Comparison of ENCODE assay signal across 8 mouse cellular contexts in the genomic region with DNA sequence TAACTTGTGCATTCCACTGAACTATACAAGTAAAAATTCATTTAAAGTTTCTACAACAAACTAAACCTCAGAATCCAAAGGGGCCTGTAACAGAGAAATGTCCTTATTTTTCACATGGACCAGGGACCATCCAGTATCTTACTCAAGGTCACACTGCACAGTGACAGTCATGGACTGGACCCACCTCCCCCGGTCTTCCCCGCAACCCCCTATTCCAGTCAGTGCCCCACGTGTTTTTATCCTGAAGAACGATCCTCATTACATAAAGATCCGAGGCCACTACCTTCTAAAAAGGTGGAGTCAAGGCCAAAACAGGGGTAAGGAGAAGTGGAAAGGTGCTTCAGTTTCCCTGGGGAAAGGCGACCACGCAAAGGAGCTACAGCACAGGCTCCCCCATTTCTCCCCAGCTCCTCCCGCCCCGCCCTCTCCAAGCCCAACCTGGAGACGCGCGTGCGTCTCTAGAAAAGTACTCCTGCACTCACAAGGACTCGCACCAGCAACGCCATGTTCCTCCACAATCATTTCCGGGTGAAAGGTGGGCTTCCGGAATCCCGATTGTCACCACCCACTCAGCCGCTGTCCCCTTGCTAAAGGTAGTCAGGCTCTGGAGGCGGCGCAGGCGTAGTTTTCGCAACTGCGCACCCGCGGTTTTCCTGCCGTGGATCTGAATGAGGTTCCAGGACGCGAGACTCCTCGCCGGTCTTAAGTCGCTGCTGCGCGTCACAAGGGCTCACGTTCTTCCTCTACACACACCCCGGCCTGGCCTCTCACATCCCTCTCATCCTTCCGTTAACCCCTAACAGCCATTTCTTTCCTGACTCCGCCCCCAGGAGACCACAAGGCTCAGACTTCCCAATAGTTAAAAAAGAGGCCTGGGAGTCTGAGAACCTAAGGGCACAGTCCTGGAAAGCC. TPM values are rescaled to one million over a fixed set of nuclear protein-coding genes. Genes with fewer than 3 reads are reported as not detected.
A peak's percentile ranks its signal among the peaks of the same experiment; 100 is the strongest.
DNase-seq lines count a peak whose midpoint lies in the region; ATAC-seq and TF ChIP-seq lines count a peak whose summit lies in the region.

A gene (minus strand): TSS at position 780 of the 912 bp plus-strand sequence.

- peak within 1 kb of the TSS; percentile 60 for H3K9ac ChIP-seq in hindbrain, postnatal 0 days (replicated peaks; ENCODE audit: low read length)

- peak; percentile 97 for ATAC-seq in hindbrain, postnatal 0 days
- ATAC-seq in megakaryocyte, adult 5-6 weeks (ENCODE audit: poor library complexity, severe bottlenecking) = peak; percentile 98

- TF ChIP-seq CTCF in gastrocnemius, adult 2 months (IDR thresholded peaks at IDR 0.05) = no peak
- no peak for TF ChIP-seq CTCF in hindbrain, postnatal 0 days (IDR thresholded peaks at IDR 0.05; ENCODE audit: low read depth)
- no peak for TF ChIP-seq CTCF in left cerebral cortex, adult 2 months (IDR thresholded peaks at IDR 0.05)

- DNase-seq in WW6 (ENCODE audit: low read depth, low spot score) = peak; percentile 84
- DNase-seq in cerebellum, postnatal 4 days (ENCODE audit: low spot score in 2 of 2) = peak; percentile 82 to 90
- DNase-seq in gastrocnemius, adult 2 months = peak; percentile 94
- peak; percentile 97 for DNase-seq in hindbrain, postnatal 0 days (ENCODE audit: low spot score)
- peak; percentile 92 to 94 for DNase-seq in left cerebral cortex, adult 2 months (ENCODE audit: extremely low spot score in 1 of 2, low spot score in 2 of 2)
- DNase-seq in right cerebral cortex, adult 2 months (ENCODE audit: low spot score in 2 of 2) = peak; percentile 98
- peak; percentile 93 for DNase-seq in urinary bladder, postnatal 14 days (ENCODE audit: low spot score)

- no peaks in the 10 kb centered on the region for H3K27me3 ChIP-seq in hindbrain, postnatal 0 days (ENCODE audit: insufficient read depth, low read length)

- no peaks in the 10 kb centered on the region for H3K36me3 ChIP-seq in hindbrain, postnatal 0 days (ENCODE audit: insufficient read depth, low read length)

- H3K9me3 ChIP-seq in hindbrain, postnatal 0 days (ENCODE audit: low read length) = no peaks in the 10 kb centered on the region

- intact Hi-C loops in gastrocnemius, adult 2 months (cut with DNase I) = no loop called here
- intact Hi-C loops in left cerebral cortex, adult 2 months (cut with DNase I) = loop anchor here (1.0 kb wide), 1 partner anchor 48 kb away; no protein-coding TSS in a partner anchor

- peak within 1 kb of the TSS; percentile 94 for H3K27ac ChIP-seq in gastrocnemius, adult 2 months
- H3K27ac ChIP-seq in hindbrain, postnatal 0 days = peak within 1 kb of the TSS; percentile 86
- H3K27ac ChIP-seq in left cerebral cortex, adult 2 months = peak within 1 kb of the TSS; percentile 90

- peak within 1 kb of the TSS; percentile 90 for H3K4me3 ChIP-seq in gastrocnemius, adult 2 months
- peak within 1 kb of the TSS; percentile 61 for H3K4me3 ChIP-seq in hindbrain, postnatal 0 days (ENCODE audit: low read length)
- peak within 1 kb of the TSS; percentile 74 for H3K4me3 ChIP-seq in left cerebral cortex, adult 2 months

- peaks cover 7% of the 10 kb centered on the region for H3K4me1 ChIP-seq in hindbrain, postnatal 0 days (ENCODE audit: insufficient read depth, low read length)

- H3K4me2 ChIP-seq in hindbrain, postnatal 0 days (ENCODE audit: low read depth, low read length) = peak within 1 kb of the TSS; percentile 86

- under 1% methylated on average over 38 of the region's 38 CpGs for WGBS in hindbrain, postnatal 0 days

RNA-seq across cellular contexts. Expression of the gene that starts here (rescaled TPM):
- total RNA-seq in gastrocnemius, adult 2 months (2021) = 100 to 1,000 TPM; 139 to 198 TPM
- total RNA-seq in hindbrain, postnatal 0 days (2014; rRNA removed) = 38.0 and 39.4 TPM in 2 replicates
- polyA plus RNA-seq in hindbrain, postnatal 0 days (2015; fragmentation: Nextera tagmentation; extraction: Ambion mirVana) = 55.6 and 61.4 TPM in 2 replicates
- 10 to 100 TPM; 70.4 to 75.7 TPM for total RNA-seq in left cerebral cortex, adult 2 months (2021)
- 17.4 and 28.7 TPM in 2 replicates for total RNA-seq in megakaryocyte, adult 5-6 weeks (2015)
- total RNA-seq in megakaryocyte, adult 5-6 weeks (2017) = 38.4 and 49.2 TPM in 2 replicates

Comparison
In these comparisons a context has a peak if more than half of its experiments do, and no peak if none do; other contexts are left out.
1. Peak in every context shown above with its lines: DNase-seq, ATAC-seq, H3K4me3 ChIP-seq and H3K27ac ChIP-seq.